Mouse (Mus musculus): ENCODE data around the gene Mre11a.

- TF ChIP-seq CTCF (IDR thresholded peaks at IDR 0.05; ENCODE audit: borderline replicate concordance, insufficient read depth, low read length) (no peak), POLR2A (IDR thresholded peaks at IDR 0.05; ENCODE audit: low read depth, low read length) (no peak)
Measured at GRCm38 (mm10) chr9:14863126-14863525, 78.7 kb downstream of the Mre11a start.

All from embryonic fibroblast, embryonic 13.5 days (primary cell).